Comparison of ENCODE assay signal across 9 mouse cellular contexts in the genomic region with DNA sequence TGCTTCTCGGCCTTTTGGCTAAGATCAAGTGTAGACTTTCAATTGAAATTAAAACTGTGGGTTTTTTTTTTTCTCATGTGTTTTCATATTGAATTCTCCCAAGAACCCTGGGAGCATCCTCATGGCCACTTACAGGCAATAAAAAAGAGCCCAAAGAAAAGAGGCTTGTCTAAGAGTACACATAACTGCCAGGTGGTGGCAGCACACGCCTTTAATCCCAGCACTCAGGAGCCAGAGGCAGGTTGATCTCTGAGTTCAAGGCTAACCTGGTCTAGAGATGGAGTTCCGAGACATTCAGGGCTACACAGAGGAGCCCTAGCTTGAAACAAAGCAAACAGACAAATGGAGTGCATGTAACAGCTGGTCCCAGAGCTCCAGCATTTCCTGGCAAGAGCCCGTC. TPM values are rescaled to one million over a fixed set of nuclear protein-coding genes. Genes with fewer than 3 reads are reported as not detected.
DNase-seq lines count a peak whose midpoint lies in the region; ATAC-seq and TF ChIP-seq lines count a peak whose summit lies in the region.
"Had no signal": no experiment of that assay in that cellular context is flagged by ENCODE, and none has a peak within 500 bp of the region (broad histone marks: within the 10 kb centered on the region; RNA-seq: fewer than 3 reads in every experiment).

No protein-coding gene starts in this region.

- ATAC-seq in granulocyte monocyte progenitor cell, adult 5-6 weeks (replicated peaks; ENCODE audit: poor library complexity, severe bottlenecking), result peak; percentile 50; the same call in 1 of the 2 replicates

- H3K4me1 ChIP-seq in testis, adult 2 months (ENCODE audit: control insufficient read depth, insufficient read depth, low read length), result no peaks in the 10 kb centered on the region
- H3K4me1 ChIP-seq: heart, embryonic 13.5 days had no signal

- no peaks in the 10 kb centered on the region for H3K27me3 ChIP-seq in testis, adult 2 months (ENCODE audit: control insufficient read depth, insufficient read depth, low read length)

- peak; percentile 58 for TF ChIP-seq CTCF in gastrocnemius, adult 2 months (IDR thresholded peaks at IDR 0.05)
- peak; percentile 23; the same call in 1 of the 2 replicates for TF ChIP-seq CTCF in testis, adult 2 months (IDR thresholded peaks at IDR 0.05; ENCODE audit: control insufficient read depth, insufficient read depth, insufficient replicate concordance, low read depth, low read length)

- H3K4me3 ChIP-seq in gastrocnemius, adult 2 months, result no peak overlapping the region
- no peak overlapping the region for H3K4me3 ChIP-seq in testis, adult 2 months (ENCODE audit: control insufficient read depth, low read depth, low read length)
- H3K4me3 ChIP-seq: heart, embryonic 13.5 days had no signal

- H3K27ac ChIP-seq in gastrocnemius, adult 2 months, result no peak overlapping the region
- no peak overlapping the region for H3K27ac ChIP-seq in testis, adult 2 months (ENCODE audit: control insufficient read depth, insufficient read depth, low read depth, low read length)
- H3K27ac ChIP-seq: heart, embryonic 13.5 days had no signal

- TF ChIP-seq POLR2A in testis, adult 2 months (IDR thresholded peaks at IDR 0.05; ENCODE audit: control insufficient read depth, low read depth, low read length), result no peak

- no peaks in the 10 kb centered on the region for H3K36me3 ChIP-seq in testis, adult 2 months (ENCODE audit: control insufficient read depth, insufficient read depth, low read length)
- H3K36me3 ChIP-seq: heart, embryonic 13.5 days had no signal

- no peak for DNase-seq in gastrocnemius, adult 2 months
- DNase-seq in gastrocnemius, postnatal 4 days (ENCODE audit: low spot score in 2 of 2), result no peak
- no peak for DNase-seq in testis, postnatal 14 days (ENCODE audit: low spot score)
- peak; percentile 25 for DNase-seq in thymus, postnatal 25 days
- no peak for DNase-seq in frontal cortex, adult 2 months (ENCODE audit: extremely low spot score in 1 of 2, low spot score in 1 of 2)
- no peak for DNase-seq in testis, postnatal 10 days (ENCODE audit: low spot score)

- intact Hi-C loops in gastrocnemius, adult 2 months (cut with DNase I), result no loop called here

RNA-seq across cellular contexts. Expression of gene Dock3, which starts 14.5 kb away (rescaled TPM):
- total RNA-seq in gastrocnemius, adult 2 months (2021), result not detected
- under 1 TPM; 0.25 to 0.41 TPM for total RNA-seq in gastrocnemius, postnatal 4 days (2021)
- polyA plus RNA-seq in testis, adult 2 months (2012; rRNA removed), result 21.8 and 23.2 TPM in 2 replicates
- 0.39 TPM in 1 of 2 replicates, not detected in the other for total RNA-seq in granulocyte monocyte progenitor cell, adult 5-6 weeks (2014; fragmentation: Nextera tagmentation)
- 0.05 and 0.17 TPM in 2 replicates for total RNA-seq in granulocyte monocyte progenitor cell, adult 5-6 weeks (2017)
- 185 and 204 TPM in 2 replicates for polyA plus RNA-seq in frontal cortex, adult 2 months (2012; rRNA removed)

RNA-seq across cellular contexts. Expression of gene Mapkapk3, which starts 43.5 kb away (rescaled TPM):
- 10 to 100 TPM; 32.6 to 48.1 TPM for total RNA-seq in gastrocnemius, adult 2 months (2021)
- 10 to 100 TPM; 19.7 to 22.8 TPM for total RNA-seq in gastrocnemius, postnatal 4 days (2021)
- polyA plus RNA-seq in testis, adult 2 months (2012; rRNA removed), result 4.1 and 5.2 TPM in 2 replicates
- 186 and 231 TPM in 2 replicates for total RNA-seq in granulocyte monocyte progenitor cell, adult 5-6 weeks (2014; fragmentation: Nextera tagmentation)
- total RNA-seq in granulocyte monocyte progenitor cell, adult 5-6 weeks (2017), result 191 and 207 TPM in 2 replicates
- polyA plus RNA-seq in frontal cortex, adult 2 months (2012; rRNA removed), result 7.0 and 7.6 TPM in 2 replicates

RNA-seq across cellular contexts. Expression of gene Cish, which starts 49.7 kb away (rescaled TPM):
- total RNA-seq in gastrocnemius, adult 2 months (2021), result 100 to 1,000 TPM in 1 of 2 experiments, 10 to 100 TPM in 1; 25.7 to 113 TPM
- 10 to 100 TPM; 17.3 to 21.7 TPM for total RNA-seq in gastrocnemius, postnatal 4 days (2021)
- polyA plus RNA-seq in testis, adult 2 months (2012; rRNA removed), result 2.7 and 3.8 TPM in 2 replicates
- 0.24 and 18.2 TPM in 2 replicates for total RNA-seq in granulocyte monocyte progenitor cell, adult 5-6 weeks (2014; fragmentation: Nextera tagmentation)
- 0.09 and 0.36 TPM in 2 replicates for total RNA-seq in granulocyte monocyte progenitor cell, adult 5-6 weeks (2017)
- polyA plus RNA-seq in frontal cortex, adult 2 months (2012; rRNA removed), result 5.3 and 7.1 TPM in 2 replicates
